Mouse (Mus musculus): ENCODE results near the gene Gm6899. TPM values are rescaled to one million over a fixed set of nuclear protein-coding genes. Genes with fewer than 3 reads are reported as not detected.

Gene Gm6899
- 0.16 and 0.33 TPM in 2 replicates for polyA plus RNA-seq (2015; fragmentation: Nextera tagmentation; extraction: Ambion mirVana)

GRCm38 (mm10) chr11:26593061-26594059, at the start of gene Gm6899, which contains the start of gene Vrk2:
Gm6899 (plus strand) TSS chr11:26593241.
Vrk2 (minus strand) TSS chr11:26593999.
- peak within 1 kb of the TSS; percentile 93 for H3K4me3 ChIP-seq (ENCODE audit: low read depth, low read length)
- no peaks in the 10 kb centered on the region for H3K27me3 ChIP-seq (ENCODE audit: control insufficient read depth, insufficient read depth, low read depth, low read length)
- peaks cover 30% of the 10 kb centered on the region for H3K4me1 ChIP-seq (ENCODE audit: control insufficient read depth, low read depth, low read length)
- ATAC-seq (ENCODE audit: low read depth), result peak; percentile 98
- H3K9ac ChIP-seq (ENCODE audit: low read depth, low read length), result peak within 1 kb of the TSS; percentile 97
- under 1% methylated on average over 50 of the region's 60 CpGs for WGBS (ENCODE audit: insufficient replicate concordance)
- H3K9me3 ChIP-seq (replicated peaks; ENCODE audit: control insufficient read depth, low read length), result no peaks in the 10 kb centered on the region
- H3K4me2 ChIP-seq (ENCODE audit: low read depth, low read length), result peak within 1 kb of the TSS; percentile 81
- H3K27ac ChIP-seq (ENCODE audit: low read length), result peak within 1 kb of the TSS; percentile 96
- H3K36me3 ChIP-seq (ENCODE audit: control insufficient read depth, insufficient read depth), result peaks cover 7% of the 10 kb centered on the region

- Histone ChIP-seq H3K9ac (ENCODE audit: low read depth, low read length) (no peak overlapping the region), H3K4me2 (ENCODE audit: low read depth, low read length) (no peak overlapping the region), H3K4me3 (ENCODE audit: low read depth, low read length) (no peak overlapping the region), H3K4me1 (ENCODE audit: control insufficient read depth, low read depth, low read length) (no peaks in the 10 kb centered on the region; the same call in 1 of the 2 replicates), H3K36me3 (ENCODE audit: control insufficient read depth, insufficient read depth) (0 out of 2 replicates have a peak, but pooled peaks cover 3% of the 10 kb centered on the region), H3K27me3 (ENCODE audit: control insufficient read depth, insufficient read depth, low read depth, low read length) (no peaks in the 10 kb centered on the region), H3K9me3 (replicated peaks; ENCODE audit: control insufficient read depth, low read length) (no peaks in the 10 kb centered on the region), H3K27ac (ENCODE audit: low read length) (no peak overlapping the region)
- peak; percentile 68 for ATAC-seq (ENCODE audit: low read depth)
- WGBS (ENCODE audit: insufficient replicate concordance), result 58% methylated on average over 3 of the region's 3 CpGs
These were observed 41.5 kb upstream of the Gm6899 start for GRCm38 (mm10) chr11:26551551-26551950.

- H3K9me3 ChIP-seq (replicated peaks; ENCODE audit: control insufficient read depth, low read length), result no peaks in the 10 kb centered on the region
- H3K36me3 ChIP-seq (ENCODE audit: control insufficient read depth, insufficient read depth), result peaks cover 5% of the 10 kb centered on the region
- H3K4me3 ChIP-seq (ENCODE audit: low read depth, low read length), result no peak overlapping the region
- H3K27ac ChIP-seq (ENCODE audit: low read length), result no peak overlapping the region
- H3K27me3 ChIP-seq (ENCODE audit: control insufficient read depth, insufficient read depth, low read depth, low read length), result no peaks in the 10 kb centered on the region
- 82% methylated on average over 17 of the region's 17 CpGs for WGBS (ENCODE audit: insufficient replicate concordance)
- ATAC-seq (ENCODE audit: low read depth), result 0 out of 2 replicates have a peak, but pooled peaks have one; percentile 18
- H3K4me2 ChIP-seq (ENCODE audit: low read depth, low read length), result no peak overlapping the region
- no peaks in the 10 kb centered on the region; the same call in 1 of the 2 replicates for H3K4me1 ChIP-seq (ENCODE audit: control insufficient read depth, low read depth, low read length)
- H3K9ac ChIP-seq (ENCODE audit: low read depth, low read length), result no peak overlapping the region
These were observed 7.4 kb upstream of the Gm6899 start for GRCm38 (mm10) chr11:26585409-26586366.

GRCm38 (mm10) chr11:26586367-26587183, 6.5 kb upstream of the Gm6899 start:
- Histone ChIP-seq H3K36me3 (ENCODE audit: control insufficient read depth, insufficient read depth) (peaks cover 7% of the 10 kb centered on the region), H3K9me3 (replicated peaks; ENCODE audit: control insufficient read depth, low read length) (no peaks in the 10 kb centered on the region), H3K9ac (ENCODE audit: low read depth, low read length) (no peak overlapping the region), H3K4me2 (ENCODE audit: low read depth, low read length) (no peak overlapping the region), H3K4me1 (ENCODE audit: control insufficient read depth, low read depth, low read length) (no peaks in the 10 kb centered on the region; the same call in 1 of the 2 replicates), H3K27me3 (ENCODE audit: control insufficient read depth, insufficient read depth, low read depth, low read length) (no peaks in the 10 kb centered on the region), H3K27ac (ENCODE audit: low read length) (no peak overlapping the region), H3K4me3 (ENCODE audit: low read depth, low read length) (no peak overlapping the region)
- ATAC-seq (ENCODE audit: low read depth), result peak; percentile 15; the same call in 1 of the 2 replicates
- WGBS (ENCODE audit: insufficient replicate concordance), result 81% methylated on average over 6 of the region's 6 CpGs

- H3K4me1 ChIP-seq (ENCODE audit: control insufficient read depth, low read depth, low read length), result no peaks in the 10 kb centered on the region; the same call in 1 of the 2 replicates
These were observed 5.9 kb upstream of the Gm6899 start for GRCm38 (mm10) chr11:26587184-26587524.

GRCm38 (mm10) chr11:26592395-26593053, 517 bp upstream of the Gm6899 start:
- H3K4me1 ChIP-seq (ENCODE audit: control insufficient read depth, low read depth, low read length), result peaks cover 25% of the 10 kb centered on the region
- no peaks in the 10 kb centered on the region for H3K27me3 ChIP-seq (ENCODE audit: control insufficient read depth, insufficient read depth, low read depth, low read length)
- no peaks in the 10 kb centered on the region for H3K9me3 ChIP-seq (replicated peaks; ENCODE audit: control insufficient read depth, low read length)
- H3K4me3 ChIP-seq (ENCODE audit: low read depth, low read length), result peak overlapping the region; percentile 93
- peaks cover 7% of the 10 kb centered on the region for H3K36me3 ChIP-seq (ENCODE audit: control insufficient read depth, insufficient read depth)
- peak overlapping the region; percentile 81 for H3K4me2 ChIP-seq (ENCODE audit: low read depth, low read length)
- H3K9ac ChIP-seq (ENCODE audit: low read depth, low read length), result peak overlapping the region; percentile 97
- 23% methylated on average over 6 of the region's 6 CpGs for WGBS (ENCODE audit: insufficient replicate concordance)
- H3K27ac ChIP-seq (ENCODE audit: low read length), result peak overlapping the region; percentile 96
- ATAC-seq (ENCODE audit: low read depth), result no peak

More at GRCm38 (mm10) chr11:26587184-26587524, 5.9 kb upstream of the Gm6899 start:
- H3K4me3 ChIP-seq (ENCODE audit: low read depth, low read length), result no peak overlapping the region
- ATAC-seq (ENCODE audit: low read depth), result peak; percentile 28; the same call in 1 of the 2 replicates
- H3K9me3 ChIP-seq (replicated peaks; ENCODE audit: control insufficient read depth, low read length), result no peaks in the 10 kb centered on the region
- H3K27me3 ChIP-seq (ENCODE audit: control insufficient read depth, insufficient read depth, low read depth, low read length), result no peaks in the 10 kb centered on the region
- H3K9ac ChIP-seq (ENCODE audit: low read depth, low read length), result no peak overlapping the region
- no peak overlapping the region for H3K27ac ChIP-seq (ENCODE audit: low read length)
- H3K4me2 ChIP-seq (ENCODE audit: low read depth, low read length), result no peak overlapping the region
- 70% methylated on average over 1 of the region's 1 CpGs for WGBS (ENCODE audit: insufficient replicate concordance)
- H3K36me3 ChIP-seq (ENCODE audit: control insufficient read depth, insufficient read depth), result peaks cover 7% of the 10 kb centered on the region

- Histone ChIP-seq H3K27ac (ENCODE audit: low read length) (peak overlapping the region; percentile 88), H3K9me3 (replicated peaks; ENCODE audit: control insufficient read depth, low read length) (no peaks in the 10 kb centered on the region), H3K27me3 (ENCODE audit: control insufficient read depth, insufficient read depth, low read depth, low read length) (no peaks in the 10 kb centered on the region), H3K4me1 (ENCODE audit: control insufficient read depth, low read depth, low read length) (peaks cover 38% of the 10 kb centered on the region), H3K4me3 (ENCODE audit: low read depth, low read length) (no peak overlapping the region), H3K4me2 (ENCODE audit: low read depth, low read length) (peak overlapping the region; percentile 38), H3K9ac (ENCODE audit: low read depth, low read length) (no peak overlapping the region), H3K36me3 (ENCODE audit: control insufficient read depth, insufficient read depth) (peaks cover 6% of the 10 kb centered on the region)
- ATAC-seq (ENCODE audit: low read depth), result no peak
- WGBS (ENCODE audit: insufficient replicate concordance), result 40% methylated on average over 1 of the region's 1 CpGs
These were observed 1.4 kb downstream of the Gm6899 start for GRCm38 (mm10) chr11:26594487-26594886.

Measured in liver, embryonic 16.5 days (tissue).